Mouse (Mus musculus) testis, adult 2 months (tissue): ENCODE measurements around the gene Gm43191.

Experiments used
- CTCF ChIP-seq: fragments of 200-500 bp; IDR thresholded peaks from 2 replicates; pipeline ENCODE4 v1.5.1; 2012; ENCODE audit warnings: low read depth, mild to moderate bottlenecking, inconsistent platforms, low read length, moderate library complexity; ENCODE audit not compliant: control insufficient read depth, insufficient read depth, insufficient replicate concordance
- POLR2A ChIP-seq: fragments of 200-500 bp; IDR thresholded peaks from 2 replicates; pipeline ENCODE4 v1.6.1; 2012; ENCODE audit warnings: low read depth, mild to moderate bottlenecking, inconsistent platforms, low read length, moderate library complexity; ENCODE audit not compliant: control insufficient read depth

GRCm38 (mm10) chr3:116703835-116704234 is 22.8 kb upstream of the Gm43191 start:
- no peak for TF ChIP-seq CTCF
- no peak for TF ChIP-seq POLR2A
